Mouse (Mus musculus) frontal cortex, postnatal 25 days (tissue): Measurements from ENCODE around the gene Armt1.

ENCODE experiments used
- DNase-seq, 2 experiments: peaks; one replicate each; pipeline ENCODE4 v3.0.0; 2022; ENCODE audit warnings: low spot score in 2 of 2

Armt1 gene

DNA sequence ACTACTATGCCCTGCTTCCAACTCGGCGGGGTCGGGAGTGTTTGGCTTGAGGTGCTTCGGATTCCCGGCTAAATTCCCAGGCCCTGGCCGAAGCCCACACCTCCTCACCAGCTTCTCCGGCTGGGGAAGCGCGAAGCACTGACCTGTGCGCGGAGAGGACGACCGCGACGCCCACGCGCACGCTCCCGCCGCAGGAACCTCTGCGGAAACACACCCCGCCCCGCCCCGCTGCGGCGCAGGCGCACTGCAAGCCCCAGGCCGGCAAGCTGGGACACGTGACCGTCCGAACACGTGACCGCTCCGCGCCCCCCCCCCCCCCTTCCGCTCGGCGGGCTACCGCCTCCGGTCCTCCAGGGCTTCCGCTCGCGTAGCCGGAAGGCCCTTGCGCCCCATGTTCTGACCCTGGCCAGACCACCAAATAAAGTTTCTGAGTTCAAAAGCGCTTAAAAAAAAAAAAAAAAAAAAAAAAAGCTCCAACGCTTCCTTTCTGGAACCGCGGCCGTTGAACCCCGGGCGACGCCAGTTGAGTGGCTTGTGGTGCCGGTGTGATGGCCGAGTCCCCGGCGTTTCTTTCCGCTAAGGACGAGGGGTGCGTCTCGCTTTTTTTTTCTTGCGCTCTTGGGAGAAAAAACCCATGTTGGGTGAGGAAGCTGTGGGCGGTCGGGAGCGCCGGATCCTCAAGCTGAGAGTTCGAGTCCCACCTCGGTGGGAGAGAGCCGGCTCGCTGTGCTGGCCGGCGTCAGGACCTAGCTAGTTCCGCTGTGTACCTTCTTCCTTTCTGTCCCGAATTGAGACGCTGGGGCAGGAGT, at the start of gene Armt1, which contains the start of gene Rmnd1:
TSS of gene Armt1 (plus strand) at position 345 of the 809 bp plus-strand sequence.
TSS of gene Rmnd1 (minus strand) at position 266 of the 809 bp plus-strand sequence.
- peak; percentile 91 to 96 for DNase-seq

DNA sequence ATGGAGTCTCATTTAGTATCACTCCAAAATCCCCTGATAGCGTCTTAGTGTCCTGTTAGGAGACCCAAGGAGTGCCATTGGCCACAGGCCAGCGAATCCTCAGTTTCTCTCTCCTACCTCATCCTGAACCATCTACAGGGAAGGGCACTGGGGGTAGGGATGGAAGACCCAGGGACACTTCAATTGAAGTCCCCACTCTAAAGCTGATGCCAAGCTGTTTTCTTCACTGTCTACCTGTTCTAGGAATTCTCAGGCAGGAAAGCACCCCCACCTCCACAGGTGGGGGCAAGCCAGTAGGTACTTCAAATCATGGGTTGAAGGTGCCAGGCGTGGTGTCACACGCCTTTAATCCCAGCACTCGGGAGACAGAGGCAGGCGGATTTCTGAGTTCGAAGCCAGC, 48.0 kb upstream of the Armt1 start:
- no peak for DNase-seq

DNA sequence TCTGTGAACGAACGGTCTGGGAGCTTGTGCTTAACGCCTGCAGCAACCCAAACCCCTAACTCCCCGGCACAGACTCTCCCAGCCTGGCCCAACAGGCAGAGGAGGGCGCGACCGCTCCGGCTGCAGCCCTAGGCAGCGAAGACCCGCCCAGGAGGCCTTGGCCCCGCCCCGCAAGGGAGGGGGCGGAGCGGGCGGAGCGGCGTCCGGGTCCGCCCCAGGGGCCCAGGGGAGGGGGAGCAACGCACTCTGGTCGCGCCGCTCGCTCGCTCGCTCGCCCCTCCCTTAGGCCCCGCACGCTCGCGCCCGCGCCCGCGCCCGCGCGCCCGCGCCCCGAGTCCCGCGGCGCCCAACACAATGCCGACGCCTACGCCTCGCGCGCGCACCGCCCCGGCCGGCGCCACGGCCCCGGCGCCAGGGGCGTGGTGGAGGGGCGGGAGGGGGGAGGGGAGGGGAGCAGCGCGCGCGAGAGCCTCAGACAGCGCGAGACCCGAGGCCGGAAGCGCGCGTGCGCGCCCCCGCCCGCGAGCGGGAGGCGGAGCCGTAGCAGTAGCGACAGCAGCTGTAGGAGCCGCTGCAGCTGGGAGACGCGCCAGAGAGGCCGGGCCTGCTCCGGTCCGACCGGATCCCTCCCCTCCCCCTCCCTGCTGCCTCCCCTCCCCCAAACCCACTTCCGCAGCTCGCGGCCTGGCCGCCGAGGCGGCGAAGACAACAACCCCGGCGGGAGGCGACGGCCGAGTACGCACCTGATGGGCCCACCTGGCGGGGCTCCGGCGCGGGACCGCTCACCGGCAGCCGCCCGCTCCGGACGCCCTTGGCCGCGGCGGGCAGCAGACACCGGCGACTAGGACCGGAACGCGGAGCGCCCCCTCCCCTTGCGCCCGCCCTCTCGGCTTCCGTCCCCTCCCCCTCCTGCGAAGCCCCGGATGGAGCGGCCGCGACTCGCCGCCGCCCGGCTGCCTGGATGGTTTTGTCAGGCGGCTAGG, 45.4 kb upstream of the Armt1 start:
- DNase-seq: peak; percentile 79 to 85

DNA sequence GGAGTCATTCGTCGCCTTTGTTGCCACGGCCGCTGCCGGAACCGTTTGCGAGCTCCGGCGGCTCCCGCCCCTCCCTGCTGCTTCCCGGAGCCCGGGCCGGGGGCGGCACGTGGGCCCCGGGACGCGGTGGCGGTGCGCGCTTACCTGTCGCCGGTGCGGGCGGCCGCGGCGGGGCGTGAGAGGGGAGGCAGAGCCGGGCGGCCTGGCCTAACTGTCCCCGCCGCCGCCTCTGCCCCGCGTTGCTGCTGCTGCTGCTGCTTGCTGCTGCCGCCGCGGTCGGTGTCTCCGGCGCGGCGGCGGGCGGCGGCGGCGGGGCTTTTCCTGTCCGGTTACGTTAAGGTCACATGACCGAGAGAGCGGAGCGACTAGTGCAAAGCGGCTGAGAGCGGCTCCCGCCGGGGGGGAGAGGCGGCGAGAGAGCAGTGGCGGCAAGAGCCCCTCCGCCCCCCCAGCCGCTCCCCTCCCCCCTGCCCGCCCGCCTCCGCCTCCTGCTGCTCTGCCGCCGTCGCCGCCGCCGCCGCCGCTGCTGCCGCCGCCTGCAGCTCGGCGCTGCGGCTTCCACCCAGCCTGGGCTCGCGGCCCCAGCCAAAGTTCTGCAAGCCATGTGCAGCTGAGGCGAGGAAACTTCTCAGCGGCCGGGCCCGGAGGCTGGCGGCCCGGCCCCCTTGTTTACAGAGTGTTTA, 44.4 kb upstream of the Armt1 start, which contains the start of gene Zbtb2:
TSS of gene Zbtb2 (minus strand) at position 408 of the 683 bp plus-strand sequence.
- DNase-seq: peak in 1 of 2 experiments; percentile 37

DNA sequence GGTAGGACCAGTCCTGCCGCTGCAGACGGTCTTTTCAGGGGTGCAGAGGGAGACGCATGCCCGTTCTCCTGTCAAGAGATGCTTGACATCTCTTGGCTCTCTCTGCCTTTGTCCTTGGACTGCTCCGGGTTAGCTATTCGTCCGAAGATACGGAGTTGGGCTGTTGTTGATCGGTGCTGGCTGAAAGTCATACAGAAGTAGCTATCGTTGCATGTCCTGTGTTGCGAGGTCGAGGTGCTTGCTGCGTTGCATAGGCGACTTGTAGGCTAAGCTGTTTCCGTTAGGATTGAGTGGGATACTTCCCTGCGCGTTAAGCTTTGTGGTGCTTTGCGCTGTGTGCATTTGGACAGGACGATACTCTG, 43.9 kb upstream of the Armt1 start:
- DNase-seq: no peak

DNA sequence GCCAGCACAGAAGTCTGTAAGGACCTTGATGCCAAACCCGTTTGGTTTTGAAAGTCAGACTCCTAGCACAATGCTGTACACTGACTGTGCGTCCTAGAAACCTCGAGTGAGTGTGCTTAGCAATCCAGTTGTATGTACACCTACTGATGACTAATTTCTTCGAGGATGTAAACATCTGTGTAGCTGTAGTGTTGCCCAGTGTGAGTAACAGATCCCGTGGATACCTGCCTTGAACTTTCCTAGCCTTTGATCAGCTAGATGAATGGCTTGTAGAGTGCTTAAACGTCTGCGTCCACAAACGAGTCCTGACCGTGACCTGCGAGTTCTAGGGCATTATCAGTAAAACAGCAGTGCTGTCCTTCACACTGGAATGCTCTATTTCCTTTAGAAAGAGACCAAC, 43.2 kb upstream of the Armt1 start:
- no peak for DNase-seq

DNA sequence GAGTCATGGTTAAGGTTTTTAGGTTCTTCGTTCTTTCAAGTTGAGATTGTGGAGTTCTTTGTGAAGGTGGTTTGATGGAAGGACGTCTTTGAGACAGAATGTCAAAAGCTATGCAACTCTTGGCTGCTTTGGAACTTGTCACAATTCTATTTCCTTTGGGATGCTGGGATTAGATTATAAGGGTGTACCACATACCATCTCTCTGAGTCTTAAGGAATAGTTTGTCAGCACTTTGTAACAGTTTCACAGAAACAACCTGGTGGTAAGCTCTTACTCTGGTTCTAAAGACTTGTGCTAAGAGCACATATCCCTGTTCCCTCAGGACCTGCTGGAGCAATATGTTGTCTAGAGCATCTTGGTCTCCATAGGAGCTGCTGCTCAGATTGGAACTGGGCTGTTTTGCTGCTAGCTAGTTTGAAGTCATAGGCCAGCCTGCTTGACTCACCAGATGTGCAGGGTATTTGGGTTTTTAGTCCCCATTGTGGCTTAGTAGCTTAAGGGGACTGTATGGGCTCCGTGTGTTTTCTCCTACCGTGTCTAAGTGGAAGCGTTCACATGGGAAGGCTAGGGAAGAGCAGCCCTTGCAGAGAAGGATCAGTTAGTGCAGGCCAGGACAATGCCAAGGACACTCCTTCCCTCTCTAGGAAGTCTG, 42.7 kb upstream of the Armt1 start:
- no peak for DNase-seq

DNA sequence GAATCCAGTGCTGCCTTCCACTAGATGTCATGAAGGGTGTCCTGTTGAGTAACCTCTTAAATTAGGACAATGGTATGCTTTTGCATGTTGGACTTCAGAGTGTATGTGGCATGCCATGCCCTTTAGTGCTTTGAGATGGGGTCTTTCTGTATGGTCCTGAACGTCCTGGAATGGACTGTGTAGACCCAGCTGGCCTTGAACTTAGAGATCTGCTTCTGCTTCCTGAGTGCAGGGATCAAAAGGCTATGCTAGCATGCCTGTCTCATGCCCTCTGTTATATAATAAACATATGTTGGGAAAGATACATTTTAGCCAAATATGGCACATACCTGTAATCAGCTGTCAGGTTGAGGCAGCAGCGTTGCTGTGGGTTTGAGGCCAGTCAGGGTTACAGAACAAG, 41.7 kb upstream of the Armt1 start:
- DNase-seq: no peak

DNA sequence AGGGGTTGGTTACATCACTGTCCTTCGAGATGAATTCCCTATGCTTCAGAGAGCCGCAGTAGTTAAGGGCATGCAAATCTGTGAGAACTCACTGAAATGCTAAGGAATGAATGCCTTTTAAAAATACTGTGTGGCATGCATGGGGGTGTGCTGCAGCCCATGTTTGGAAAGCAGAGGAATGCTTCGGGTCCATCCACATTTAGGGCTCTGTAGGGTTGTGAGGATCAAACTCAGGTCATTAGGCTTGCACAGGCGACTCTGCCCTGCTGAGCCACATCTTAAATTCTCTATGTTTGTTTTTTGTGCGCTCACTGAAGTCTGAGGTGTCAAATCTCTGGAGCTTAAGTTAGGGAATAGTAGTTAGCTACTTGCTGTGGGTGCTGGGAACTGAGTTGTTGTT, 41.2 kb upstream of the Armt1 start:
- no peak for DNase-seq

DNA sequence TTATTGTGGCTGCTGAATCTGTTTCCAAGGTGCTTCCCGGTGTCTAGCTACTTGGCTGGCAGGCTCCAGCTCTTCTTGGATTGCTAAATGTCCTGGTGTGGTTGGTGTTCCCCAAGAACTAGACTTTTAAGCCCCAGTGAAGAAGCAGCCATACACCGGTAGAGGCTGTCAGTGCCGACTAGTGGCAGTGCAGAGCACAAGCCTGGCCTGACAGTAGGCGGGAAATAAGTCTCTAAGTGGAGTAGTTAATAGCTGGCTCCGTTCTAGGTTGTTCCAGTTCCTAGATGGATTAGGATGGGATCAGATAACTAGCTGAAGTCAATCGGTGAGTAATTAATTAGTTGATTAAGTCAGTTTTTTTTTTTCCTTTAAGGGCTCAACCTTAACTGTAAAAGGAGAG, 40.4 kb upstream of the Armt1 start:
- DNase-seq: no peak

DNA sequence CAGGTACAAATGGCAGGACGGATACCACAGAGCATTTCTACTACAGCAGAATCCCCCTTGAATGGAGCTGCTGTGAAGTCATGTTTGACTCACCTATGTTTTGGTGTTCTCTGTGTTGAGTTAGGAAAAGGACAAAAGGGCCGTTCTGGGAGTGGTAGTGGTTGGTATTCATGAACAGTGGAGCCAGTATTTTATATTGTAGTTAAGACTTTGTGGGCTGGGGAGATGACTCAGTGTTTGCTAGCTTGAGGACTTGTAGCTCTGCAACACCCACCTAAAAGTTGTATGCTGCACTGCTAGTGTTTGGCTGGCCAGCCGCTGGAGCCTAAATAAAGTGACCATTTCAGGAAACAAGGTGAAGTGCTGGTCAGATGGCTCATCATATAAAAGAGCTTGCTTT, 36.9 kb upstream of the Armt1 start:
- DNase-seq: no peak

DNA sequence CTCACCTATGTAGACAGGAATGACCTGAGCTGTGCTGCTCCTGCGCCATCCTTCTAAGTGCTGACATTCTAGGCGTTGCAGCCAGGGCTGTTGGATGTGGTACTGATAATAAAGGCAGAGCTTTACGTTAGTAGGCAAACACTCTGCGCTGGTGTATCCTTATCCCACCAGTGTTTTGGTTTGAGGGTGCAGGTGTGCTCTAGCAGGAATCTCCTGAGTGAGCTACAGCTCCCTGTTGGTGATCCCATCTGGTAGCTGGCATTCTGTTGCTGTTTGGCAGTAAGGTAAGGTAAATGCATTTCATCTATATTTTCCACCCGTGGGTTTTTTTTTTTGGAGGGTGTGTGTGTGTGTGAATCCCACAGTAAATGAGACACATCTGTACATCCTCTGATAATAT, 34.2 kb upstream of the Armt1 start:
- DNase-seq: no peak

DNA sequence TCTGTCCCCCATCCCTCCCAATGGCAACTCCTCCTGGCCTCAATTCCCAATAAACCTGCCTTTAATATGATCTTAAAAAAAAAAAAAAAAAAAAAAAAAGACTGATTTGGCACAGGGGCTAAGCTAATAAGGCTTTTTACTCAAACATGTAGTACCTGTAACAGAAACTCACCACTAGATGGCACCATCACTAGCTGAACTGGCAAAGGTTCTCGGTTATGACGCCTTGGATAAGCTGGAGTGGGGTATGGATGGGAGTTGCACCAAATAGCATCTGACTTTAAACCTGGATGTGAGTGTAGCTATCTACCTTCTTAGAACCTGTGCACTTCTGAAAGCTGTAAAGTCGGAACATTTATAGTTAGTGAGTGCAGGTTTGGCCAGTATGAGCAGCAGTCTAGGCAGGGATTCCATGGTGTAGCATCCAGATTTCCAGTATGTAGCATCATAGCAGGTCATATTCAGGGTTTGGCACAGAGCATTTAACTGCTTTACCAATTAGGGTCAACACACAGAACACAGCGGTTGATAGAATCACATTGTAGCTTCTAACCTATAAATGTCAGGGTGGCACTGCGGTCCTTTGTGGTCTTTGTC, 27.3 kb upstream of the Armt1 start:
- DNase-seq: no peak

DNA sequence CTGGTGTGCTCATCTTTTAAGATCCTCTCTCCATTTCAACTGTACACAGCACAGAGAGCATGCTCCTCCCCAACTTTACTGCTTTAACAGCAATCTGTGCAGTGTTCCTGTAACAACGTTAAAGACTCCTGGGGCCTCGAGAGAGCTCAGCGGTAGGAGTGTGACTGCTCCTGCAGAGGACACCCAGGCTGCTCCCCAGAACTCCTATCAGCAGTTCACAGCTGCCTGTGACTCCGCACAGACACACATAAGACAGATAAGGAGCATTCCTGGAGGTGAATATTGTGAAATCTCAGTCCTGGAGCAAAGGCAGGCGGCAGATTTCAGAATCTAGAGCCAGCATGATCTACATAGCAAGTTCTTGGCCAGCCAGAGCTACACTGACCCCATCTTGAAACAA, 26.8 kb upstream of the Armt1 start:
- no peak for DNase-seq

DNA sequence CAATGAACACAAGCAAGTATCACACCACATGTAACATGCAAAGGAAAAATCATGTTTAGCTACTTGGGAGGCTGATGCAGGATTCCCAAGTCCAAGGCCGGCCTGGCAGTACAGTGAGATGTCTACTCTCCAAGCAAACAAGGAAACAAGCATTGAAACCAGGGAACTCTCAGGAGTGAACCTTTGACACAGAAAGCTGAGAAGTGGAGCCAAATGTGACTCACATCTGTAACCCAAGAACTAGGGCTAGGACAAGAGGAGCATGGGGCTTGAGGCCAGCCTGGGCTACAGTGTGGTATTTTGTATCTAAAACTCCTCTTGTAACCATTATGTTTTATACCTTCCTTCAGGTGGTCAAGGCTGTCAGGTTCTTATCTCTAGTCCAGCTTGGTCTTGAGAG, 25.1 kb upstream of the Armt1 start:
- DNase-seq: no peak

DNA sequence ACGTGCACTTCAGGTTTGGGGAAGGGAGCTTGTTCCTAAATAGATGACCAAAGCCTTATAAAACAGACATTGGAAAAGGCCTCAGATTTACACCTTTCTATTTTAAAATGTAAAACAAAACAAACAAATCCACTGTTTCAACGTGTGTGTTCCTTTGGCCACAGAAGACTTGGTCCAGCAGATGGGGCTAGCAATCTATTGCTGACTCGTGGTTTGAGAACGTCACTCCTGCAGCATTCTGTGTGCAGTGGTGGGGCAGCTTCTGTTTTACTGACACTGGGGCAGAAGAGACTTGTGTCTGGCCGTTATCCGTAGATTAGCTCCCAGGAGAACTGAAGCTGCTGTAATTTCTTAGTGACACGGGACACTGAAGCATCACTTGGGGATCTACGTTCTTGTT, 7.0 kb upstream of the Armt1 start:
- DNase-seq: no peak

DNA sequence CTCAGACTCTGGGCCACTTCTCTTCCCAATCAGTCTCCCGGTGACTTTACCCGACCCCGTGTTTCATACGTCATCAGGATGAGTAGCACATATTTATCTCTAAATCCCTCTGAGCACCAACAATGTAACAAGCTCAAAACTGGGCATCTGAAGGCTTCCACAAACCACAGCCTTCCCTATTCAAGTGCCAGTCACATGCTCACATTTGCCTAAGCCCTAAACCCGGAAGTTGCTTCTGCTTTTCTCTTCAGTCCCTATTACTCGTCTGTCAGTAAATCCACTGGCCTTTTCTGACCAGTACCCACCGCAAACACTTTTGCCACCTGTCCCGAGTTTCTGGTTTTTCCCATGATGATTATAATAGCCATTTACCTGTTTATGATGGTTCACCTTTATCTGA, 1.9 kb upstream of the Armt1 start:
- DNase-seq: no peak

DNA sequence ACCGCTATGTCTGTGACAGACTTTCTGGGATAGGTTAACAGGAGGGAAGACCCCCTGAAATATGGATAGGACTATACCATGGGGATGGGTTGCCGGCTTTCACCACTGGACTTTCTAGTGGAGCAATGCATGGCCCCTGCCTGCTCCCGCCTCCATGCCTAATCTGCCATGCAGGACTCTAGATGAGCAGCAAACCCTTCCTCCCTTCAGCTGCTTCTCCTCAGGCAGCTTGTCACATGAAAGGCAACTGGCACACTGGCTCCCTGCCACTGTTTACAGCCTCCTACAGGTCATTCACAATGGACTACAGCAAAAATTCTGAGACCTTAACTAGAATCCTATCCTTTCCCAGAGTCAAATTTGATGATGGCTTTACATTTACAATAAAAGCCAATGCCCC, 1.4 kb upstream of the Armt1 start:
- no peak for DNase-seq

DNA sequence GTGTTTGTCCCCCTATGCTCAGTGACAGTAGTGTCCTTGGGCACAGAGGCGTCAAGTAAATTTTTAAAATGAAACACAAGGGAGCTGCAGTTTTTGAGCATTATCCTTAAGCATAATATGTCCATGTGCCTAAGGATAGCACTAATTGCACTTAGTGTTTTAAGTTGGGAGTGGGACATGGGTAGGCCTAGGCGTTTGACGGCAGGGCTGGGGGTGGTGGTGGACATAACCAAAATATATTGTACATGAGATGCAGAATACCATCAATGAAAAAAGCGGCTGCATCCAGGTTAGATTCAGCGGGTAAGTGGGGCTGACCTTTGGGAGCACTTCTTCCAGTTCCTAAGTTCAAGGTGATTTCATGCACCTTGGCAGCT, 533 bp upstream of the Armt1 start:
- DNase-seq: no peak

DNA sequence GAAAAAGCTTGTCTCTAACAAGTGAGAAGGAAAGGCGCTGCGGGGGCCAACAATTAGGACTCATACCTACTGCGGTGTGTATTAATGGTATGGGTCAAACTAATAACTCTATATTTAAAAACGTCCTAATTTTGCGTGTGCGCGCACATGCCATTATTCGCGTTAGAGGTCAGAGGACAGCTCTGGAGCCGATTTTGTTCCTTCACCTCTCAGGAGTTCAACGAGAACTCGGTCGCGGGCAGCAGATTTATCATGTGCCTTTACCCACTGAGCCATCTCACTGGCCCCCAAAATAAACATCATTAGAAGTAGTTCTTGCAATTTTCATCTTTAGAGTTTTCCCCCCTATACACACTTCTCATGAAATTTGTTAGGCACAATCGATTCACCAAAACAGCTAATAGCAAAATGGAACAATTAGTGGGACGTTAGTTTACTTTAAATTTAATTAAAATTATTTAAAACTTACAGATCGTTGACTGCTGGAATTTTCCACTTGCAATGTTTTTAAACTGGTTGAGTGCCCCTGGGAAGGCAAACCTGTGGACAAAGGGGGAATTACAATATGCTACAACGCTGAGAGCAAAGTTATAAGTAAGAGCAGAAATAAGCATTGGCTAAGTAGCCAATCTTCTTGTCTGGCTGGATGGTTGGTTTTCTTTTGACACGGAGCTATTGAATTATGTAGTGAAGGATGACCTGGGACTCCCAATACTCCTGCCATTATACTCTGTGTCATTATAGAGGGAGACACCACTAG, 909 bp downstream of the Armt1 start:
- no peak for DNase-seq
